Mouse (Mus musculus): Measurements from ENCODE around the gene Arhgap31.

Arhgap31 gene

GRCm38 (mm10) chr16:38648783-38649430 is 64.2 kb downstream of the Arhgap31 start:
- no peak for DNase-seq

GRCm38 (mm10) chr16:38648155-38648554 is 64.9 kb downstream of the Arhgap31 start:
- no peak for DNase-seq

- DNase-seq: no peak
Observed at GRCm38 (mm10) chr16:38644455-38644854, 68.6 kb downstream of the Arhgap31 start.

- no peak for DNase-seq
Observed at GRCm38 (mm10) chr16:38637085-38637484, 76.0 kb downstream of the Arhgap31 start.

DNA sequence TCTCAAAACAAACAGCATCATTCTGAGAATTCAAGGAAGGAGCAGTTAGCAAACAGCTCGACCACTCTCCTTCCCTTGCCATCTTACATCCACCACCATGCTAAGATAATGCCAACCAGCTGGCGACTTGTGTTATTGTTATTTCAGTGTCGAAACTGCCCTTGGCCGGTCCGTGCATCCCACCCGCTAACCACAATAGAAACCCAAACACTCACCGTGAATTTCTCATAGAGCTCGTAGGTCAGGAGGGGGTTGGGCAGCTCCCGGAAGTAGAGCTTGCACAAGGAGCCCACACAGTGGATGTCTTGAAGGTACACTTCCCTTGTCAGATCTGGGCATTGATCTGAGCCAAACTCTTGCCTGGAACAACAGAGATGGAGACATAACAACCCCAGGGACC is 76.4 kb downstream of the Arhgap31 start:
- DNase-seq: no peak

DNA sequence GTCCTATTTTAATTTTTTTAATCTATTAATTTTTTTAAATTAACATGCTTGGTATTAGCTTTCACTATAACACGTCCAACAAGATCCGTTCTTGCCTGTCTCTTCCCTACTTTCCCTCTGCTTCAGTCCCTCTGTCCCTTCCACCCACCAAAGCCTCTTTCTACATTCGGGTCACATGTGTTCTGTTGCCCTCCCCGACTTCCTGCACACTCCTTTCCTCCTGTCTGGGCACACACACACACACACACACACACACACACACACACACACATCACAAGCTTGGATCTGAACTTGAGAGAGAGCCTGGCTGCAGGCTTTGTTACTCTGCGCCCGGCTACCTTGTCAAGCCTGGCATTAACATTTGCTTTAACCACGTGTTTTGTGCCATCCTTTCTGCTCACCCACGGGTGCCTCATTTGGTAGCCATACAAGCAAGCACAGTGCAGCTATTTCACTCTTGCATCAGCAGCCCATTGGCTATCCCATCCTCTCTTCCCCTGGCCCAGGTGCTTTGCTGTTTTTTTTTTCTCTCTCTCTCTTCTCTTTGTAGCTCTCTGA is 77.2 kb downstream of the Arhgap31 start:
- DNase-seq: no peak

GRCm38 (mm10) chr16:38632147-38632546 is 80.9 kb downstream of the Arhgap31 start:
- peak; percentile 67 to 78 for DNase-seq

DNA sequence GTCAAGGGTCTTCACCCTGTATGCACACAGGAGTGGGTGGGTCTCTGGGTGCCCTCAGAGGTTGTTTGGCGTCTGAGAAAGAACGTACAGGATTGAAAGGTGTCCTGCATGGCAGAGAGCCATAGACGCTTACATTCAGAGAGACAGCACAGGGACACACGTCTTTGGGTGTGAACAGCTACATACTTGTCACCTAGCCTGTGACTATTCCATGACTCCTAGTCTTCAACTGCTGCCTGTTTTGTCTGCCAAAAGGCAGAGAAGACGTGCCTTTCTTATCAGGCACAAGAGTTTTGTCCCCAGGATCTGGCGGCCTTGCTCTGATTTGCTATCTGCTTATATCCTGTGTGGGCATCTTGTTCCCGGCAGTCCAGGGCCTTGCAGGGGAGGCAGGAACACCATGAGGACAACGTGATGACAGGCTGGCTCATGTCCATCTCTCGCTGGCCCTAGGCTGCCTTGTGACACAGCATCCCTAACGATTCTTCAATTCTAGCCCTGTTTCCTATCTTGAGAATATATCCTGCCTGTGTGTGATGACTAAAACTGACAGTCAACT is 87.2 kb downstream of the Arhgap31 start:
- peak; percentile 54 to 74 for DNase-seq

DNA sequence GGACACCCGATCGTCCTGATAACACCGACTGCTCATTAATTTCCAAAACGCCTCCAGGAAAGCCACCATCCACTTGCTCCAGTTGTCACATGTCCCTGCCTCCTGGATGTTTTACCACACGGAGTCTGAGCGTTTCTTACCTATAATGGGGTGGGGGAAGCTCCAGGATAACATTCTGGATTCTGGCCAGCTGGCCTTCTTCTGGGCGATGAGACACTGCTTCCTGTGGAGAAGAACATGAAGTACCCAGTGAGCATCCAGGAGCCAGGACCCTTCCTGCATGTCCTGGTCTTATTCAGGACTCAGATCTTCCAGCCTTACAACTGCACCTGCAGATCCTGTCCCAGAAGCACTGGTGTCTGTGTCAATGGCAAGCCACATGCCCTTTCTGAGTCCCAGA is 87.7 kb downstream of the Arhgap31 start:
- DNase-seq: peak; percentile 23 to 63

- DNase-seq: no peak
Observed at GRCm38 (mm10) chr16:38624303-38624702, 88.8 kb downstream of the Arhgap31 start.

GRCm38 (mm10) chr16:38622283-38622682 is 90.8 kb downstream of the Arhgap31 start:
- DNase-seq: no peak

DNA sequence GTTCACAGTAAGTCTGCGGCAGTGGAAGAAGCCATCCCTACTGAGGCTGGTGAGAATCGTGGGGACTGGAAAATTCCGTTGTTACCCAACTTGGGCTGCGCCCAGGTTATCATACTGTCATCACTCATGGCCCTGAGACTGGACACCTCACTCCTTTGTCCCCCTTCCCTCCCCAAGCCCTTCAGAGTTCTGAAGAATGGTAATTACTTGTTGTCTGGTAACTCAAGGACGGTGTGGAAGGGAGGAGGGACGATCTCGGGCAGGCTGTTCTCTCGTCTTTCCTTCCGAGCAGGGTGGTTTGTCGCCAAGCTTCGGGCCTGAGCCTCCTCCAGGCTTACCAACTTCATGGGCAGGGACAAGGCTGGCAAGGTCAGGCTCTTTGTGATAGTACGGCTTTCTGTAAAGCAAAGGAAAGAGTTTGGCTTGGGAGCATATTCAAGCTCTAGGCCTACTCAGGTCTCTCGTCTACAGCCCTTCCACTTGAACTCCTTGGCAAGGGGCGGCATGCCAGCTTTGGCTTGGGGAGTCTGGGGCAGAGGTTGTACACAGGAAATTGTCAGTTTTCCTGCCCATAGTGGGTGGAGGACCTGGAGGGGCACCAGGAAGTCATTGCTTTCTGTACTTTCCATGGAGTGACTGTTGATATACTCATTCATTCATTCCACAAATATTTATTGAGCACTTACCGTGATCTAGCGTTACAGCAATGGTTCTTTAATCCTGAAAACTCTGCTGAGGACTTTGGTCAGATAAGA is 92.2 kb downstream of the Arhgap31 start:
- DNase-seq: peak in 1 of 2 experiments; percentile 51

DNA sequence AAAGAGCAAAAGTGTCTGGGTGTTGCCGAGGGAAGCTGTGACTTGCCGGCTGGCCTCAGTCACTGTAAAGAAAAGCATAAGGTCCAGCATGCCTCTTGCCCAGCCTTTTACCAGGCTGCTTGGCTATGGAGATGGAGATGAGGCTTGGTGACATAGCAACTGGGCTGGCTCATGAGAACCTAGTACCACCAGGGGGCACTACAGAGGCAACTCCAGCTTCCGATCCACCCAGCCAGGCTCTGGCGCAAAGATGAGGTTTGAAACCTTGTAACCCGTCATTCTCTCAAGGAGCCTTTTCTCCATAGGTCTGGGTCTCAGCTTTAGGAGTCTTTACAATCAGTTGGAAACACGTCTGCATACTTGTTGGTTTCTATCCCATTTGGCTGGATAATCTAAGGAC is 94.0 kb downstream of the Arhgap31 start:
- DNase-seq: peak; percentile 75 to 86

- DNase-seq: no peak
Observed at GRCm38 (mm10) chr16:38617977-38618376, 95.1 kb downstream of the Arhgap31 start.

DNA sequence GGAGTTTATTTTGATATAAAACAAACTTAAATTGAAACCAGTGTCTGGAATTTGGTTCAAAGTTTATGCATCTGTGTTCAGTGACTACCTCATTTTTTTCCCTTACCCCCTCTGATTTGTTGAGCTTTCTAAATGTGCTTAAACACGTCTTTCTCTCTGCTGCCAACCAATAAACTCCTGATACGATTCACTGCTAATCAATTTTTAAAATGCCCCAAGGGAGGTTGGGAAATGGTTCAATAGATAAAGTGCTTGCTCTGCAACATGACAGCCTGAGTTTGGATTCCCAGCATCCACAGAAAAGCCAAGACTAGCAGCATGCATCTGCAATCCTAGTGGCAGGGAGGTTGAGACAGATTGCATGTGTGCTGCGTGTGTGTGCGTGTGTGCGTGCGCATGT is 99.4 kb downstream of the Arhgap31 start:
- no peak for DNase-seq

DNA sequence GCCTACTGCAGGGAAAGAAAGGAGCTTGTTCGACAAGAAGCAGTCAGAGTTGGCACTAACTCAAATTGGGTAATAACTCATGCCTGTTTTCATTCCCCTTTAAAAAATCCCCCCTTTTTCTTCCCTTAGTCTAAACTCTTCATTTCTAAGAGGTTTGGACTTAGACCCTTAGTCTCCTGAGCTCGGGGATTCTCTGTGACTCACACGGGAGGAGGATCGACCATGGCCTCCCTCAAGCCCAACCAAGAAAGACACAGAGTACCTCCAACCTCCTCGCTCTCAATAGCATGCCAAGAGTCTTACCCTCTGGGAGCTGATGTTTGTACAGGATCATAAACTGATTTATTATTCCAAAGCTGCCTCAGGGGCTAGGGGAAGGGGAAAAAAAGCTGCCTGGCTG is 100.4 kb downstream of the Arhgap31 start:
- DNase-seq: no peak

- DNase-seq: no peak
Observed at GRCm38 (mm10) chr16:38609092-38609491, 104.0 kb downstream of the Arhgap31 start.

GRCm38 (mm10) chr16:38608687-38609086 is 104.4 kb downstream of the Arhgap31 start:
- no peak for DNase-seq

DNA sequence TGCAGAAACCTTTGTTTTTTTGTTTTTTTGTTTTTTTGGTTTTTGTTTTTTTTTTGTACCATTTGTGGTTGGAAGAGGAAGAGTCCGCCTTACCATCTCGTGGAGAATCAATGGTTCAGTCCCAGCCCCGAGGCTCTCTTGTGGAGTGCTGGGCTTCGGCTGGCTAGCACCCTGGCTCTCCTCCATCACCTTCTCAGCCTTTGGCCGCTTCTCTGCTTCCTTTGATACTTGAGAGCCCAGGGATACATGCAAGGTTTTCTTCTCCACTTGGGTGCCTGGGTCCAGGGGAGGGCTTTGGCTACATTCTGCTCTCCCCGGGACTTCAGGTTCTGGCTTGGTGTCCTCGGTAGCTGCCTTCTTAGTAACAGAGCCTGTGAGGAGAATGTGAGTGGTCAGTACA is 106.6 kb downstream of the Arhgap31 start:
- DNase-seq: no peak

GRCm38 (mm10) chr16:38602989-38603804 is 109.9 kb downstream of the Arhgap31 start:
- DNase-seq: no peak

- no peak for DNase-seq
Observed at GRCm38 (mm10) chr16:38598986-38599680, 113.9 kb downstream of the Arhgap31 start.

DNA sequence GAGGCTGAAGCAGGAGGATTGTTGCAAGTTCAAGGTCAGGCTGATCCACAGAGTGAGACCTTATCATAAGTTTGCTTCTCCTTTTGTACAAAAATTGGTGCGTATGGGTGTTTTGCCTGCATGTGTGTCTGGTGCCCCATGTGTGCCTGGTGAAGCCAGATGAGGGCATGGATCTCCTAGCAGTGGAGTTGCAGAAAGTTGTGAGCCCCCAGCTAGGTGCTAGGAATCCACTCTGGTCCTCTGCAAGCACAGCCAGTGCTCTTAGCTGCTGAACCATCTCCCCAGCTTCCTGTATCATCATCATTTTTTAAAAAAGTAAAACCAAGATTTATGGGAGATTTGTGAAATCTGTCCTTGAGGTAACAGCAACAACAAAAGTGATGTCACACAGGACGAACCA is 116.4 kb downstream of the Arhgap31 start:
- DNase-seq: no peak

Data from kidney, postnatal 25 days (tissue).